Mouse (Mus musculus): ENCODE data around the gene Ackr2. TPM values are rescaled to one million over a fixed set of nuclear protein-coding genes. Genes with fewer than 3 reads are reported as not detected.

Ackr2 gene
- polyA plus RNA-seq, 1 experiment = 0.16 TPM

GRCm38 (mm10) chr9:121909635-121910034 lies 11.5 kb downstream of the Ackr2 start:
- TF ChIP-seq POLR2A (IDR thresholded peaks at IDR 0.05; ENCODE audit: borderline replicate concordance, insufficient read depth, low read length) (no peak), CTCF (IDR thresholded peaks at IDR 0.05; ENCODE audit: borderline replicate concordance, insufficient read depth, low read depth, low read length) (no peak)
- Histone ChIP-seq H3K4me3 (replicated peaks; ENCODE audit: insufficient read depth, low read depth, low read length) (no peak overlapping the region), H3K27ac (ENCODE audit: insufficient read depth, low read length) (no peak overlapping the region), H3K27me3 (ENCODE audit: control insufficient read depth, insufficient read depth, low read length) (no peaks in the 10 kb centered on the region), H3K4me1 (ENCODE audit: control insufficient read depth, insufficient read depth, low read length) (peaks cover 3% of the 10 kb centered on the region; the same call in 1 of the 2 replicates)
- no peak for DNase-seq
- WGBS = 79% methylated on average over 6 of the region's 6 CpGs

DNA sequence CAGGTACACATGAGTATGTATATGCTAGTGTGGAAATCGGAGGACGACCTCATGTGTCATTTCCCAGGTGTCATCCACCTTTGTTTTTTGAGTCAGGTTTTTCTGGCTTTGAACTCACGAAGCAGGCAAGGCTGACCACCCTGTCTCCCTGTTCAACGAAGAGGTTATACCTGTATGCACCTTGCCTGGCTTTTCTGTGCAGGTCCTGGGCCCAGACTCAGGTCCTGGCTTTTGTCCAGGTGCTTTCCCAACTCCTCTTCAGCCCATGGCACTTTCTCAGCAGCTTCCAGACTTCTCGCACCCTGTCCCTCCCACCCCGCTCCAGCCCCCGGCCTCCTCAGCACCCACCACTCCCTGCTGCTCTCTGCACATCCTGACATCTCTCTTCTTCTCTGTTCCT lies 13.0 kb downstream of the Ackr2 start:
- Histone ChIP-seq H3K27me3 (ENCODE audit: control insufficient read depth, insufficient read depth, low read length) (no peaks in the 10 kb centered on the region), H3K27ac (ENCODE audit: insufficient read depth, low read length) (no peak overlapping the region), H3K4me3 (replicated peaks; ENCODE audit: insufficient read depth, low read depth, low read length) (no peak overlapping the region), H3K4me1 (ENCODE audit: control insufficient read depth, insufficient read depth, low read length) (peaks cover 3% of the 10 kb centered on the region; the same call in 1 of the 2 replicates)
- WGBS = 94% methylated on average over 7 of the region's 7 CpGs
- TF ChIP-seq POLR2A (IDR thresholded peaks at IDR 0.05; ENCODE audit: borderline replicate concordance, insufficient read depth, low read length) = no peak
- TF ChIP-seq CTCF (IDR thresholded peaks at IDR 0.05; ENCODE audit: borderline replicate concordance, insufficient read depth, low read depth, low read length) = no peak
- DNase-seq = no peak

DNA sequence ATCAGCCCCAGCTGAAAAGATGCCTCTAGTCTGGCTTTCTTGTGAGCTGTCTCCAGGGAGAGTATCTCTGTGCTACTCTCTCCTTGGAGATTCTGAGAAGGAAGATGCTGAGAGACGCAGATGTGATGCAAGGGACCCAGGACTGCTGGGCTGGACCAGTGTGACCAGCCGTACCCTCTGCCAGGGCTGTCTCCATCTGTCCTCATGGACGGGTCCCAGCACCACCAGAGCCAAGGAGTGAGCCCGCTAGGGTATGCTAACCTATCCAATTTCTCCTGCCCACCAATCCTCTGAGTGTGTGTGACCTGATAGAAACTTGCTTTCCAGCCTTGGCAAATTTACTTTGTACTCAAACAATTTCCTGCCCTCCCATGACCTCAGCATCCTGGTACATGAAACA lies 14.6 kb downstream of the Ackr2 start:
- DNase-seq = no peak
- Histone ChIP-seq H3K27ac (ENCODE audit: insufficient read depth, low read length) (no peak overlapping the region), H3K4me3 (replicated peaks; ENCODE audit: insufficient read depth, low read depth, low read length) (no peak overlapping the region), H3K27me3 (ENCODE audit: control insufficient read depth, insufficient read depth, low read length) (no peaks in the 10 kb centered on the region), H3K4me1 (ENCODE audit: control insufficient read depth, insufficient read depth, low read length) (peaks cover 3% of the 10 kb centered on the region; the same call in 1 of the 2 replicates)
- no peak for TF ChIP-seq POLR2A (IDR thresholded peaks at IDR 0.05; ENCODE audit: borderline replicate concordance, insufficient read depth, low read length)
- no peak for TF ChIP-seq CTCF (IDR thresholded peaks at IDR 0.05; ENCODE audit: borderline replicate concordance, insufficient read depth, low read depth, low read length)
- 40% methylated on average over 4 of the region's 4 CpGs for WGBS

DNA sequence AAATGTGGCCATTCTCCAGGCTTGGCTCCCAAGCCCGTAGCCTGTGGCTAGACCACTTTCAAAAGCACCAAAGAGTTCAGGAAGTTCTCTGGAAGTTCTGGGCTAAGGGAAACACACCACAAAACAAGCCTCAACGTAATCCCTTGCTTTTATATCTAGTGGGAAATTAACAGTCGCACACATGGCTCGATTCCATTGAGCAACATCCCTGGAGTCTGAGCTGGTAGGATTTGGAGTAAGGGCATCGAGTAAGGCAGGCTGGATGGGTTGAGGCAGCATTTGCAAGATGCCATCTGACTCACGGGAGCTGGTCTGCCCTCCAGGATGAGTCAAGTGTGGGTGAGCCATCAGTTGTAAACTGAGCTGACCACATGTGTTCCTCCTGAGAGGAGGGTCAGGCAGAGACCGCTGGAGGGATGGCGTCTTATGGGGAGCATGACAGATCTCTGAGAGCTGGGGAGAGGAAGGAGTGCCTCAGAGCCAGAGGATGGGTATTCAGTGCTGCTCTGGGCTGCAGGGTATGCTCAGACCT lies 16.1 kb downstream of the Ackr2 start:
- TF ChIP-seq POLR2A (IDR thresholded peaks at IDR 0.05; ENCODE audit: borderline replicate concordance, insufficient read depth, low read length) = no peak
- TF ChIP-seq CTCF (IDR thresholded peaks at IDR 0.05; ENCODE audit: borderline replicate concordance, insufficient read depth, low read depth, low read length) = no peak
- no peaks in the 10 kb centered on the region for H3K27me3 ChIP-seq (ENCODE audit: control insufficient read depth, insufficient read depth, low read length)
- 86% methylated on average over 8 of the region's 8 CpGs for WGBS
- peaks cover 3% of the 10 kb centered on the region; the same call in 1 of the 2 replicates for H3K4me1 ChIP-seq (ENCODE audit: control insufficient read depth, insufficient read depth, low read length)
- no peak overlapping the region for H3K27ac ChIP-seq (ENCODE audit: insufficient read depth, low read length)
- no peak overlapping the region for H3K4me3 ChIP-seq (replicated peaks; ENCODE audit: insufficient read depth, low read depth, low read length)
- DNase-seq = no peak

DNA sequence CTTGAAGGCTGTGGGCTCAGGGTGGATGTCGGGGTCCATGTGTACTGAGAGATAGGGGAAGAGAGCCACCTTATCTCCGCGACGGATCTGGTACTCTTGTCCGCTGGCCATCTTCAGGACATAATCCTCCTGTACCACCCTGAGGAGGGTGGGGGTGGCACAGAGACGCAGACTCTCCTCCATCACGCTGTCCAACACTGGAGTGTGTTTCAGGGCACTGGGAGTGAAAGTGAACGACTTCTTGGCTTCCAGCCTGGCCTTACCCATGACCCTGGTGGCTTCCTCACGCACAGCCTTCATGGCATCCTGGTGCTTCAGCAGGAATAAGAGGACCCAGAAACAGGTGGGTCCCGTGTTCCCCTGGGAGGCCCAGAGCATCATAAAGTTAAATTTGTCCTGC lies 16.9 kb downstream of the Ackr2 start:
- WGBS = 78% methylated on average over 10 of the region's 10 CpGs
- TF ChIP-seq POLR2A (IDR thresholded peaks at IDR 0.05; ENCODE audit: borderline replicate concordance, insufficient read depth, low read length) (no peak), CTCF (IDR thresholded peaks at IDR 0.05; ENCODE audit: borderline replicate concordance, insufficient read depth, low read depth, low read length) (no peak)
- no peak overlapping the region for H3K27ac ChIP-seq (ENCODE audit: insufficient read depth, low read length)
- peaks cover 3% of the 10 kb centered on the region; the same call in 1 of the 2 replicates for H3K4me1 ChIP-seq (ENCODE audit: control insufficient read depth, insufficient read depth, low read length)
- H3K27me3 ChIP-seq (ENCODE audit: control insufficient read depth, insufficient read depth, low read length) = no peaks in the 10 kb centered on the region
- DNase-seq = no peak
- no peak overlapping the region for H3K4me3 ChIP-seq (replicated peaks; ENCODE audit: insufficient read depth, low read depth, low read length)

GRCm38 (mm10) chr9:121916102-121916501 lies 17.9 kb downstream of the Ackr2 start, which contains the start of gene Cyp8b1:
Cyp8b1 (minus strand) TSS chr9:121916305.
- no peak for TF ChIP-seq CTCF (IDR thresholded peaks at IDR 0.05; ENCODE audit: borderline replicate concordance, insufficient read depth, low read depth, low read length)
- H3K4me3 ChIP-seq (replicated peaks; ENCODE audit: insufficient read depth, low read depth, low read length) = no peak within 1 kb of the TSS
- no peak for DNase-seq
- H3K27ac ChIP-seq (ENCODE audit: insufficient read depth, low read length) = no peak within 1 kb of the TSS
- no peaks in the 10 kb centered on the region for H3K27me3 ChIP-seq (ENCODE audit: control insufficient read depth, insufficient read depth, low read length)
- 68% methylated on average over 8 of the region's 8 CpGs for WGBS
- H3K4me1 ChIP-seq (ENCODE audit: control insufficient read depth, insufficient read depth, low read length) = peaks cover 3% of the 10 kb centered on the region; the same call in 1 of the 2 replicates

GRCm38 (mm10) chr9:121919027-121919501 lies 20.9 kb downstream of the Ackr2 start:
- WGBS = 81% methylated on average over 10 of the region's 10 CpGs
- Histone ChIP-seq H3K4me3 (replicated peaks; ENCODE audit: insufficient read depth, low read depth, low read length) (no peak overlapping the region), H3K4me1 (ENCODE audit: control insufficient read depth, insufficient read depth, low read length) (no peaks in the 10 kb centered on the region), H3K27ac (ENCODE audit: insufficient read depth, low read length) (no peak overlapping the region), H3K27me3 (ENCODE audit: control insufficient read depth, insufficient read depth, low read length) (no peaks in the 10 kb centered on the region)
- TF ChIP-seq POLR2A (IDR thresholded peaks at IDR 0.05; ENCODE audit: borderline replicate concordance, insufficient read depth, low read length) = no peak
- TF ChIP-seq CTCF (IDR thresholded peaks at IDR 0.05; ENCODE audit: borderline replicate concordance, insufficient read depth, low read depth, low read length) = no peak
- DNase-seq = no peak

DNA sequence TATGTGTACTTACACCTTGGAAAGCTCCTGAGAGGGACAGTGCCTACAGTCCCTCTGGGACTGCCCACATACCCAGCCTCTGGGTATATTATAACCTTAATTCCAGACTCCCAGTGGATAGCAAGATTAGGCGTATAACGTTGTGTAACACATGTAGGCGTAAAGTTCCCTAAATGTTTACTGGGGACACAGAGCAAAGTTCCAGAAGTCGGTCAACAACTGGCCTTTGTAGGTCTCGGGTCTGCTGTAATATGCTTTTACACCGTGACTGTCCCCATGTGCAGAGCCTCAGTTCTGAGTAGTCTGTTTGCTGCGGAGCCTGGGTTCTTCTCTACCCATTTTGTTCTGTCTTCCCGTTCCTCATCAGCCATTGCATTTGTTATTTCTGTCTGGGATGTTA lies 25.3 kb downstream of the Ackr2 start:
- H3K4me1 ChIP-seq (ENCODE audit: control insufficient read depth, insufficient read depth, low read length) = no peaks in the 10 kb centered on the region
- H3K27me3 ChIP-seq (ENCODE audit: control insufficient read depth, insufficient read depth, low read length) = no peaks in the 10 kb centered on the region
- TF ChIP-seq CTCF (IDR thresholded peaks at IDR 0.05; ENCODE audit: borderline replicate concordance, insufficient read depth, low read depth, low read length) (no peak), POLR2A (IDR thresholded peaks at IDR 0.05; ENCODE audit: borderline replicate concordance, insufficient read depth, low read length) (no peak)
- WGBS = 86% methylated on average over 8 of the region's 8 CpGs
- no peak overlapping the region for H3K27ac ChIP-seq (ENCODE audit: insufficient read depth, low read length)
- H3K4me3 ChIP-seq (replicated peaks; ENCODE audit: insufficient read depth, low read depth, low read length) = no peak overlapping the region
- DNase-seq = no peak
